Mouse (Mus musculus) thymus, adult 2 months (tissue): ENCODE data around the gene Lingo1. TPM values are rescaled to one million over a fixed set of nuclear protein-coding genes. Genes with fewer than 3 reads are reported as not detected.

Experiments
- DNase-seq: peaks from one replicate; pipeline ENCODE4 v3.0.0; 2021
- H3K27ac ChIP-seq: fragments of 200-500 bp; 2 replicates; pipeline ENCODE4 v1.5.1; 2012; ENCODE audit warnings: low read length, control low read depth; ENCODE audit not compliant: control insufficient read depth, insufficient read depth
- H3K27me3 ChIP-seq: fragments of 200-500 bp; 2 replicates; pipeline ENCODE4 v1.6.1; 2012; ENCODE audit warnings: mild to moderate bottlenecking, low read length, moderate library complexity, mixed read lengths; ENCODE audit not compliant: control insufficient read depth, insufficient read depth
- H3K36me3 ChIP-seq: fragments of 200-500 bp; 2 replicates; pipeline ENCODE4 v1.6.1; 2012; ENCODE audit warnings: mild to moderate bottlenecking, low read length, moderate library complexity; ENCODE audit not compliant: control insufficient read depth, insufficient read depth
- H3K4me1 ChIP-seq: fragments of 200-500 bp; replicated peaks from 2 replicates; pipeline ENCODE4 v1.6.1; 2012; ENCODE audit warnings: low read length; ENCODE audit not compliant: control insufficient read depth, insufficient read depth
- H3K4me3 ChIP-seq: fragments of 200-500 bp; 2 replicates; pipeline ENCODE4 v1.5.1; 2012; ENCODE audit warnings: mild to moderate bottlenecking, low read length, control low read depth, moderate library complexity; ENCODE audit not compliant: control insufficient read depth, insufficient read depth
- CTCF ChIP-seq: fragments of 200-500 bp; IDR thresholded peaks from 2 replicates; pipeline ENCODE4 v1.5.1; 2012; ENCODE audit warnings: mild to moderate bottlenecking, control low read depth, low read length, moderate library complexity, borderline replicate concordance; ENCODE audit not compliant: control insufficient read depth, poor library complexity, insufficient read depth; ENCODE audit errors: extremely low read depth
- POLR2A ChIP-seq: fragments of 200-500 bp; IDR thresholded peaks from 2 replicates; pipeline ENCODE4 v1.6.1; 2012; ENCODE audit warnings: mild to moderate bottlenecking, low read length, control low read depth, moderate library complexity; ENCODE audit not compliant: control insufficient read depth, poor library complexity, insufficient read depth; ENCODE audit errors: extremely low read depth
- WGBS: fragments of 180-500 bp; shearing (Covaris S2); methylation state at CpG from one replicate; pipeline ENCODE4 v1.1.7; 2018; 5-methylcytosine and 5-hydroxymethylcytosine counted together
- polyA plus RNA-seq: library from polyadenylated mRNA; depleted of rRNA; stranded (reverse); fragments of >200 nt; gene quantifications from 2 replicates; pipeline ENCODE4 v1.2.3, GENCODE M21; 2012

Gene Lingo1
- polyA plus RNA-seq, 1 experiment = 5.2 TPM

DNA sequence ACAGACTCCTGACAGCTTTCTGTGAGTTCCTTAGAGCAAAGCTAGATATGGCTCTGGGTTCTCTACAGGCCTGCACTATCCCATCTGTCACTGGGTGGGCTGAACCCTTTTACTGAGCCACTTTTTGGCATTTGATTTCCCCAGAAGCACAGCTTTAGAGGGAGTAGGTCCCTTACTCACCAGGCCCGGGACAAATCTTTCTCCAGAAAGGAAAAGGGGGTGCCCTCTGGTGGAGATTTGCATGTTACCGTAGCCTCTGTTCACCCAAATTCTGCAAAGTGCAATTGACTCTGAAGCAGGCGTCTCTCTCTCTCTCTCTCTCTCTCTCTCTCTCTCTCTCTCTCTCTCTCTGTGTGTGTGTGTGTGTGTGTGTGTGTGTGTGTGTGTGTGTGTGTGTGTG lies 28.6 kb upstream of the Lingo1 start:
- DNase-seq = no peak
- Histone ChIP-seq H3K4me1 (no peaks in the 10 kb centered on the region), H3K36me3 (no peaks in the 10 kb centered on the region), H3K27me3 (peaks cover 4% of the 10 kb centered on the region; the same call in 1 of the 2 replicates), H3K4me3 (no peak overlapping the region), H3K27ac (no peak overlapping the region)
- WGBS = 13% methylated on average over 3 of the region's 3 CpGs
- TF ChIP-seq POLR2A = no peak
- no peak for TF ChIP-seq CTCF

DNA sequence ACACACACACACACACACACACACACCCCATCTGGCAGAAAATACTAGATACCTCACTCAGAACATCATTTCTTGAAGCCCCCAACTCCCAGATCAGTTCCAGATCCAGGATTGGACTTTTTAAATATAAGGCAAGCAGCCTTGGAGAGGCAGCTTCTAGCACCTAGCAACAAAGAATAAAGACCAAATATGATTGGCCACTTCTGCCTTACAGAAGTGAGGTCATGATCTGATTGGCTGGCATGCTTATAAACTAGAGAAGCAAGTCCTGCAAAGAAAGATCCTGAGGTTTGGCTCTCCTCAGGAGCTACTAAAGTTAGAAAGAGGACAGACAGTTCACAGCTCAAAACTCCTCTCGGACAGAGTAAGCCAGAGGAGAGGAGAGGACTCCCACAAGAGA lies 14.6 kb upstream of the Lingo1 start:
- TF ChIP-seq CTCF (no peak), POLR2A (no peak)
- Histone ChIP-seq H3K27ac (no peak overlapping the region), H3K4me1 (no peaks in the 10 kb centered on the region), H3K36me3 (no peaks in the 10 kb centered on the region), H3K27me3 (no peaks in the 10 kb centered on the region), H3K4me3 (no peak overlapping the region)
- 88% methylated on average over 1 of the region's 1 CpGs for WGBS
- DNase-seq = no peak

DNA sequence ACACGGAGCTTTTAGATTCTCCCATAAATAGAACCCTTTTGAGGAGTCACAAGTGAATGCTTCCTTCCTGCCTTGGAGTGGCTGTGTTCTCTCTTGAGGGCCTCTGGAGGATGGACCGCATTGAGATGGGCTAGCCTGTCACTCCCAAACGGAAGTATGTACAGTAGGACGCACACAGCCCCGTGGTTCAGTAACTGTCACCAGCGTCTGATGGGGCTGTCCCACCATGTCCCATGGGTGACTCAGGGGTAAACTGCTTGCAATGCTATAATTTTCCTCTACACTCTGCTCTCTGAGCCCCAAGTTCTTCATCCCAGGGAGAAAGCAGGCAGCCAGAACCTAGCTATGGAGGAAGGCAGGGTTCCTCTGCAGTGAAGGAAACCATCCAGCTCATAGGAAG lies 11.7 kb upstream of the Lingo1 start:
- WGBS = 71% methylated on average over 6 of the region's 6 CpGs
- no peak for TF ChIP-seq POLR2A
- TF ChIP-seq CTCF = no peak
- Histone ChIP-seq H3K27ac (no peak overlapping the region), H3K4me3 (no peak overlapping the region), H3K36me3 (no peaks in the 10 kb centered on the region), H3K27me3 (no peaks in the 10 kb centered on the region), H3K4me1 (no peaks in the 10 kb centered on the region)
- no peak for DNase-seq

DNA sequence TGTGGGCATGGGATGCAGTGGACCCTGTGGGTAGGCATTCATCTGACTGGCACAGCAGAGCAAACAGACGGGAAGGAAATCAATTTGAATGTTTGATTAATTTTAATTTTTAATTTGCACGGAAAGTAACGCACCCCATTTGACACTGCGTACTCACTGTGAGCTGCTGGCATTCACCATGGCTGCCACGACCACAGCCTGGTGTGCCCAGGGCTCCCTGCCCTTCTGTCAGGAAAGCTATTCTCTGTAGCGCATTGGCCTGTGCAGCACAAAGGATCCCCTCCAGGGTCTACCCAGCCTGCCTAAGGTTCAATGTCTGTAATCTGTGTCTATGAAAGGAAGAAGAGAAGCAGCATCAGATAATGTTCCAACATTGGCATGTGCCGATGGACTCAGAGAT lies 6.9 kb upstream of the Lingo1 start:
- WGBS = 96% methylated on average over 7 of the region's 7 CpGs
- no peak overlapping the region for H3K4me3 ChIP-seq
- H3K27me3 ChIP-seq = no peaks in the 10 kb centered on the region; the same call in 1 of the 2 replicates
- no peak overlapping the region for H3K27ac ChIP-seq
- no peaks in the 10 kb centered on the region for H3K36me3 ChIP-seq
- H3K4me1 ChIP-seq = no peaks in the 10 kb centered on the region
- TF ChIP-seq POLR2A = no peak
- TF ChIP-seq CTCF = no peak
- DNase-seq = no peak

DNA sequence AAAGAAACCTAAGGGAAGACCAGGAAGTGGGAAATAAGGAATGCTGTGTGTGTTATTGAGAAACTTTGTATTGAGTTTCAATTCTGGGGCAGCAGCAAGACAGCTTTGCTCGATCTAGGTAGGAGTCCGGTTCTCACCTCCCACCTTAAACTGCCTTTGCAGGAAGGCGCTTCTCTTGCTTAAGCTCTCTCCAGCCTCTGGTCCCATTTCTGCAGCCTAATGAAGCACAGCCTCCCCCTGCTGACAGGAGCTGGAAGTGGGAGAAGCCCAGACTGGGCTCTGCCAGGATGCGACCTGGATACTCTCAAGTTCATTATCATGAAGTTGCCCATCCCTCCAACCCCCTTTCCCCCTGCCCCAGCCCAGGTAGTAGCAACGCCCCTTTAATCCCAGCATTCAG lies 1.6 kb upstream of the Lingo1 start:
- H3K27ac ChIP-seq = no peak overlapping the region
- WGBS = 22% methylated on average over 5 of the region's 5 CpGs
- no peak for DNase-seq
- no peak for TF ChIP-seq CTCF
- no peak overlapping the region for H3K4me3 ChIP-seq
- no peaks in the 10 kb centered on the region for H3K36me3 ChIP-seq
- peaks cover 7% of the 10 kb centered on the region; the same call in 1 of the 2 replicates for H3K27me3 ChIP-seq
- H3K4me1 ChIP-seq = no peaks in the 10 kb centered on the region

DNA sequence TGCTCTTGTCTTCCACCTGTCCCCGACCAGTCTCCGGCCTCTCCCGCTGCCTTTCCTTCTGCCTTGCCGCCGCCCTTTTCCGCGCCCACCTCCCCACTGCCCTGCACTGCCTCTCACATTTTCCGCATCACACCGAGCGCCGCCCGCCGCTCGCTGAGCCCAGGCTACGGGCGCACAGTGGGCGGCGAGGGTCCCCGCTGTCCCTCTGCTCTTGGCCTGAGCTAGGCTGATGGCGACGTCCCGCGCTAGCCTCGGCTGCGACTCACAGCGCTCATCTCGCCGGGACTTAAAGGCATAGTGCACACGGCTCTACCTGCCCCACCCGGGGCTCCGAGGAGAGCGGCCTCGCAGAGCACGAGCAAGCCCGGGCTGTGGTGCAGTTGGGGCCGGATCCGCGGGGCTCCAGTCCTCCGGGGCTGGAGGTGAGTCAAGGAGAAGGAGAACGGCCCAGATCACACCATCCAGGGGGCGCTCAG lies 426 bp upstream of the Lingo1 start:
- Histone ChIP-seq H3K36me3 (no peaks in the 10 kb centered on the region), H3K27me3 (peaks cover 7% of the 10 kb centered on the region; the same call in 1 of the 2 replicates), H3K4me1 (no peaks in the 10 kb centered on the region), H3K27ac (no peak overlapping the region), H3K4me3 (no peak overlapping the region)
- no peak for DNase-seq
- WGBS = 5% methylated on average over 41 of the region's 41 CpGs
- TF ChIP-seq POLR2A = no peak
- TF ChIP-seq CTCF = no peak

DNA sequence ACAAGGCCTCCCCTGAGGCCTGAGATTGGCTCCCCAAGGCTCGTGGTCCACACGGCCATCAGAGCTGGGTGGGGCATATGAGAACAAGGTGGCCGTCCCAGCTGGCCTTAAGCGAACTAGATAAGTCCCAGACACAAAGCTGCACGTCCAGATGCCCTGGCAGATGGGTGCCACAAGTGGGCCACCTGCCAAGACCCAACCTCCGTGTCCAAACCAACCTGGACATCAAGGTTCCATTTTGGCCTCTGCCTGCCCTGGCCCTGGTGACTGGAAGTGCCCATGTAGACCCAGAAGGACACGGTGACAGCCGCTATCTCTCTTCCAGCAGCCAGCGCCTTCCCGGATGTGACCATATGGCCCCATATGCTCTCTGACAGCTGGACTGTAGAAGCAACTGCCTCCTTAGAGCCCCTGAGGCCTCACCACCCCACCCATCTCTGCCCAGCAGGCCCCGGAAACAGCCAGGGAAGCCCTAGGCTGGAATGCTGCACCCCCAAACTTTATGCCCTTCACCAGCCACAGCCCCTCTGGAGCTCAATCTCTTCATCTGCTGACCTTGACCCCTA lies 4.5 kb downstream of the Lingo1 start:
- Histone ChIP-seq H3K4me3 (no peak overlapping the region), H3K36me3 (no peaks in the 10 kb centered on the region), H3K27ac (no peak overlapping the region), H3K4me1 (no peaks in the 10 kb centered on the region), H3K27me3 (peaks cover 3% of the 10 kb centered on the region; the same call in 1 of the 2 replicates)
- DNase-seq = no peak
- WGBS = 85% methylated on average over 11 of the region's 11 CpGs
- TF ChIP-seq CTCF (no peak), POLR2A (no peak)
